Mouse (Mus musculus) ovary, adult 18-20 months (tissue): ENCODE results near the gene Prtn3.
A peak's percentile ranks its signal among the peaks of the same experiment; 100 is the strongest.

Experiments
- DNase-seq: peaks from one replicate; pipeline ENCODE4 v3.0.0; 2022; ENCODE audit warnings: low spot score, mixed read lengths

Prtn3 gene

GRCm38 (mm10) chr10:79910556-79910955 lies 36.3 kb downstream of the Prtn3 start, which contains the start of gene Gm26602:
Gm26602 (plus strand) TSS chr10:79910856.
- DNase-seq: no peak

- DNase-seq: no peak
These were observed 38.1 kb downstream of the Prtn3 start for GRCm38 (mm10) chr10:79912412-79912811.

- no peak for DNase-seq
These were observed 40.1 kb downstream of the Prtn3 start for GRCm38 (mm10) chr10:79914131-79914947.

- no peak for DNase-seq
These were observed 40.8 kb downstream of the Prtn3 start for GRCm38 (mm10) chr10:79914948-79915596.

GRCm38 (mm10) chr10:79916081-79916480 lies 41.8 kb downstream of the Prtn3 start:
- DNase-seq: no peak

GRCm38 (mm10) chr10:79916808-79917531 lies 42.7 kb downstream of the Prtn3 start, which contains the start of gene Kiss1r:
Kiss1r (plus strand) TSS chr10:79916971.
- peak; percentile 69 for DNase-seq

GRCm38 (mm10) chr10:79917532-79918100 lies 43.3 kb downstream of the Prtn3 start:
- DNase-seq: no peak

GRCm38 (mm10) chr10:79918231-79919078 lies 44.2 kb downstream of the Prtn3 start:
- DNase-seq: no peak

GRCm38 (mm10) chr10:79919251-79919849 lies 45.1 kb downstream of the Prtn3 start:
- no peak for DNase-seq

- DNase-seq: no peak
These were observed 46.0 kb downstream of the Prtn3 start for GRCm38 (mm10) chr10:79920056-79920890.

GRCm38 (mm10) chr10:79920958-79921535 lies 46.8 kb downstream of the Prtn3 start, which contains the start of gene R3hdm4:
R3hdm4 (minus strand) TSS chr10:79921208.
- no peak for DNase-seq

GRCm38 (mm10) chr10:79921572-79921971 lies 47.3 kb downstream of the Prtn3 start:
- DNase-seq: no peak

- DNase-seq: peak; percentile 76
These were observed 50.9 kb downstream of the Prtn3 start for GRCm38 (mm10) chr10:79924998-79925784.

- no peak for DNase-seq
These were observed 51.7 kb downstream of the Prtn3 start for GRCm38 (mm10) chr10:79925785-79926490.

GRCm38 (mm10) chr10:79926491-79927323 lies 52.4 kb downstream of the Prtn3 start, which contains the start of gene Arid3a:
Arid3a (plus strand) TSS chr10:79927043.
- DNase-seq: peak; percentile 82

- DNase-seq: no peak
These were observed 53.2 kb downstream of the Prtn3 start for GRCm38 (mm10) chr10:79927324-79928029.
